Mouse (Mus musculus): Measurements from ENCODE around the gene Nmrk1. TPM values are rescaled to one million over a fixed set of nuclear protein-coding genes. Genes with fewer than 3 reads are reported as not detected.

Gene Nmrk1
- polyA plus RNA-seq, 1 experiment from 2014 or later = 8.7 TPM

GRCm38 (mm10) chr19:18660466-18660865 is 28.7 kb downstream of the Nmrk1 start:
- Histone ChIP-seq H3K27ac (replicated peaks) (no peak overlapping the region), H3K36me3 (replicated peaks) (no peaks in the 10 kb centered on the region), H3K27me3 (replicated peaks; ENCODE audit: low read depth, poor library complexity, severe bottlenecking) (no peaks in the 10 kb centered on the region), H3K4me3 (no peak overlapping the region), H3K9me3 (no peaks in the 10 kb centered on the region), H3K4me1 (no peaks in the 10 kb centered on the region)
- no peak for DNase-seq (ENCODE audit: low spot score)
- WGBS = 89% methylated on average over 3 of the region's 3 CpGs

- H3K9me3 ChIP-seq = no peaks in the 10 kb centered on the region
- no peaks in the 10 kb centered on the region for H3K27me3 ChIP-seq (replicated peaks; ENCODE audit: low read depth, poor library complexity, severe bottlenecking)
- no peak for DNase-seq (ENCODE audit: low spot score)
- no peaks in the 10 kb centered on the region for H3K4me1 ChIP-seq
- H3K36me3 ChIP-seq (replicated peaks) = no peaks in the 10 kb centered on the region
- no peak overlapping the region for H3K4me3 ChIP-seq
- no peak overlapping the region for H3K27ac ChIP-seq (replicated peaks)
- WGBS = 47% methylated on average over 1 of the region's 1 CpGs
These were observed 29.9 kb downstream of the Nmrk1 start for GRCm38 (mm10) chr19:18661683-18662082.

GRCm38 (mm10) chr19:18663904-18664303 is 32.2 kb downstream of the Nmrk1 start:
- no peaks in the 10 kb centered on the region for H3K36me3 ChIP-seq (replicated peaks)
- 73% methylated on average over 2 of the region's 2 CpGs for WGBS
- no peaks in the 10 kb centered on the region for H3K9me3 ChIP-seq
- no peak for DNase-seq (ENCODE audit: low spot score)
- H3K27ac ChIP-seq (replicated peaks) = no peak overlapping the region
- no peaks in the 10 kb centered on the region for H3K27me3 ChIP-seq (replicated peaks; ENCODE audit: low read depth, poor library complexity, severe bottlenecking)
- H3K4me1 ChIP-seq = no peaks in the 10 kb centered on the region
- no peak overlapping the region for H3K4me3 ChIP-seq

GRCm38 (mm10) chr19:18666966-18667365 is 35.2 kb downstream of the Nmrk1 start:
- H3K36me3 ChIP-seq (replicated peaks) = no peaks in the 10 kb centered on the region
- no peak overlapping the region for H3K27ac ChIP-seq (replicated peaks)
- 80% methylated on average over 7 of the region's 7 CpGs for WGBS

GRCm38 (mm10) chr19:18669551-18669950 is 37.8 kb downstream of the Nmrk1 start:
- DNase-seq (ENCODE audit: low spot score) = no peak
- H3K4me3 ChIP-seq = no peak overlapping the region
- H3K9me3 ChIP-seq = no peaks in the 10 kb centered on the region
- WGBS = 88% methylated on average over 7 of the region's 7 CpGs
- H3K36me3 ChIP-seq (replicated peaks) = no peaks in the 10 kb centered on the region
- peaks cover 25% of the 10 kb centered on the region for H3K4me1 ChIP-seq
- no peaks in the 10 kb centered on the region for H3K27me3 ChIP-seq (replicated peaks; ENCODE audit: low read depth, poor library complexity, severe bottlenecking)
- 0 out of 2 replicates have a peak overlapping the region, but pooled peaks have one; percentile 60 for H3K27ac ChIP-seq (replicated peaks)

More at GRCm38 (mm10) chr19:18666966-18667365, 35.2 kb downstream of the Nmrk1 start:
- H3K27me3 ChIP-seq (replicated peaks; ENCODE audit: low read depth, poor library complexity, severe bottlenecking) = no peaks in the 10 kb centered on the region
- peaks cover 10% of the 10 kb centered on the region for H3K4me1 ChIP-seq
- no peaks in the 10 kb centered on the region for H3K9me3 ChIP-seq
- DNase-seq (ENCODE audit: low spot score) = no peak
- H3K4me3 ChIP-seq = no peak overlapping the region

GRCm38 (mm10) chr19:18670608-18671007 is 38.9 kb downstream of the Nmrk1 start, which contains the start of gene Carnmt1:
Gene Carnmt1, plus strand, starts transcription at chr19:18670764.
- no peaks in the 10 kb centered on the region for H3K36me3 ChIP-seq (replicated peaks)
- DNase-seq (ENCODE audit: low spot score) = peak; percentile 98
- H3K4me3 ChIP-seq = peak within 1 kb of the TSS; percentile 80
- no peaks in the 10 kb centered on the region for H3K27me3 ChIP-seq (replicated peaks; ENCODE audit: low read depth, poor library complexity, severe bottlenecking)
- peak within 1 kb of the TSS; percentile 91 for H3K27ac ChIP-seq (replicated peaks)
- under 1% methylated on average over 54 of the region's 58 CpGs for whole genome bisulfite sequencing
- H3K4me1 ChIP-seq = peaks cover 25% of the 10 kb centered on the region
- no peaks in the 10 kb centered on the region for H3K9me3 ChIP-seq

- peak; percentile 63 for DNase-seq (ENCODE audit: low spot score)
- Histone ChIP-seq H3K4me3 (peak overlapping the region; percentile 80), H3K9me3 (no peaks in the 10 kb centered on the region), H3K27me3 (replicated peaks; ENCODE audit: low read depth, poor library complexity, severe bottlenecking) (no peaks in the 10 kb centered on the region), H3K27ac (replicated peaks) (peak overlapping the region; percentile 91), H3K36me3 (replicated peaks) (no peaks in the 10 kb centered on the region), H3K4me1 (peaks cover 25% of the 10 kb centered on the region)
- WGBS = under 1% methylated on average over 64 of the region's 64 CpGs
These were observed 39.4 kb downstream of the Nmrk1 start for GRCm38 (mm10) chr19:18671056-18671741.

- Histone ChIP-seq H3K9me3 (no peaks in the 10 kb centered on the region), H3K4me1 (peaks cover 25% of the 10 kb centered on the region), H3K27ac (replicated peaks) (no peak overlapping the region), H3K27me3 (replicated peaks; ENCODE audit: low read depth, poor library complexity, severe bottlenecking) (no peaks in the 10 kb centered on the region), H3K36me3 (replicated peaks) (no peaks in the 10 kb centered on the region), H3K4me3 (peak overlapping the region; percentile 80)
- DNase-seq (ENCODE audit: low spot score) = no peak
- 69% methylated on average over 3 of the region's 3 CpGs for WGBS
These were observed 40.7 kb downstream of the Nmrk1 start for GRCm38 (mm10) chr19:18672498-18672897.

- Histone ChIP-seq H3K9me3 (no peaks in the 10 kb centered on the region), H3K27me3 (replicated peaks; ENCODE audit: low read depth, poor library complexity, severe bottlenecking) (no peaks in the 10 kb centered on the region), H3K4me3 (peak overlapping the region; percentile 80), H3K36me3 (replicated peaks) (no peaks in the 10 kb centered on the region), H3K4me1 (peaks cover 25% of the 10 kb centered on the region), H3K27ac (replicated peaks) (peak overlapping the region; percentile 10; the same call in 1 of the 2 replicates)
- no peak for DNase-seq (ENCODE audit: low spot score)
- 19% methylated on average over 4 of the region's 4 CpGs for WGBS
These were observed 41.4 kb downstream of the Nmrk1 start for GRCm38 (mm10) chr19:18673116-18673515.

- no peaks in the 10 kb centered on the region for H3K4me1 ChIP-seq
- no peak for DNase-seq (ENCODE audit: low spot score)
- no peak overlapping the region for H3K4me3 ChIP-seq
- no peaks in the 10 kb centered on the region for H3K9me3 ChIP-seq
- peaks cover 34% of the 10 kb centered on the region for H3K36me3 ChIP-seq (replicated peaks)
- 82% methylated on average over 4 of the region's 4 CpGs for WGBS
- no peak overlapping the region for H3K27ac ChIP-seq (replicated peaks)
- H3K27me3 ChIP-seq (replicated peaks; ENCODE audit: low read depth, poor library complexity, severe bottlenecking) = no peaks in the 10 kb centered on the region
These were observed 50.4 kb downstream of the Nmrk1 start for GRCm38 (mm10) chr19:18682142-18682541.

- WGBS = 82% methylated on average over 3 of the region's 3 CpGs
- H3K9me3 ChIP-seq = no peaks in the 10 kb centered on the region
- peak; percentile 31 for DNase-seq (ENCODE audit: low spot score)
These were observed 55.8 kb downstream of the Nmrk1 start for GRCm38 (mm10) chr19:18687556-18687955.

GRCm38 (mm10) chr19:18692176-18692575 is 60.4 kb downstream of the Nmrk1 start:
- WGBS = 86% methylated on average over 3 of the region's 3 CpGs
- Histone ChIP-seq H3K27me3 (replicated peaks; ENCODE audit: low read depth, poor library complexity, severe bottlenecking) (no peaks in the 10 kb centered on the region), H3K27ac (replicated peaks) (no peak overlapping the region), H3K4me3 (no peak overlapping the region), H3K4me1 (no peaks in the 10 kb centered on the region), H3K9me3 (no peaks in the 10 kb centered on the region), H3K36me3 (replicated peaks) (peaks cover 36% of the 10 kb centered on the region)
- no peak for DNase-seq (ENCODE audit: low spot score)

More at GRCm38 (mm10) chr19:18687556-18687955, 55.8 kb downstream of the Nmrk1 start:
- Histone ChIP-seq H3K27ac (replicated peaks) (no peak overlapping the region), H3K27me3 (replicated peaks; ENCODE audit: low read depth, poor library complexity, severe bottlenecking) (no peaks in the 10 kb centered on the region), H3K4me3 (no peak overlapping the region), H3K36me3 (replicated peaks) (peaks cover 17% of the 10 kb centered on the region), H3K4me1 (no peaks in the 10 kb centered on the region)

GRCm38 (mm10) chr19:18692768-18693167 is 61.0 kb downstream of the Nmrk1 start:
- Histone ChIP-seq H3K36me3 (replicated peaks) (peaks cover 40% of the 10 kb centered on the region), H3K9me3 (no peaks in the 10 kb centered on the region), H3K4me3 (no peak overlapping the region), H3K4me1 (no peaks in the 10 kb centered on the region), H3K27ac (replicated peaks) (no peak overlapping the region), H3K27me3 (replicated peaks; ENCODE audit: low read depth, poor library complexity, severe bottlenecking) (no peaks in the 10 kb centered on the region)
- DNase-seq (ENCODE audit: low spot score) = no peak
- WGBS = 87% methylated on average over 2 of the region's 2 CpGs
